Mouse (Mus musculus) heart, postnatal 0 days (tissue): ENCODE data around the gene Tmem25. TPM values are rescaled to one million over a fixed set of nuclear protein-coding genes. Genes with fewer than 3 reads are reported as not detected.

ENCODE experiments used
- ATAC-seq: fragments of 200-750 bp; cut with Nextera tagmentation; 2 replicates; pipeline ENCODE4 v1.8.0; 2017; ENCODE audit warnings: low read depth, moderate number of reproducible peaks, moderate library complexity; ENCODE audit not compliant: insufficient read depth
- DNase-seq: peaks from one replicate; pipeline ENCODE4 v3.0.0-alpha.2; 2016; ENCODE audit warnings: low spot score
- H3K27ac ChIP-seq: fragments of 300-500 bp; sonication (generic); 2 replicates; pipeline ENCODE4 v1.5.1; 2014; ENCODE audit warnings: low read depth, mild to moderate bottlenecking
- H3K27me3 ChIP-seq: fragments of 300-500 bp; sonication (generic); 2 replicates; pipeline ENCODE4 v1.6.1; 2014; ENCODE audit warnings: low read length, mixed read lengths; ENCODE audit not compliant: control insufficient read depth, insufficient read depth
- H3K36me3 ChIP-seq: fragments of 300-500 bp; sonication (generic); replicated peaks from 2 replicates; pipeline ENCODE4 v1.6.1; 2014; ENCODE audit warnings: low read length, mixed read lengths; ENCODE audit not compliant: control insufficient read depth, insufficient read depth
- H3K4me1 ChIP-seq: fragments of 300-500 bp; sonication (generic); 2 replicates; pipeline ENCODE4 v1.6.1; 2014; ENCODE audit warnings: antibody characterized with exemption; ENCODE audit not compliant: control insufficient read depth, insufficient read depth
- H3K4me2 ChIP-seq: fragments of 300-500 bp; sonication (generic); 2 replicates; pipeline ENCODE4 v1.6.1; 2014; ENCODE audit warnings: low read depth, mild to moderate bottlenecking, low read length, moderate library complexity
- H3K4me3 ChIP-seq: fragments of 300-500 bp; sonication (generic); 2 replicates; pipeline ENCODE4 v1.5.1; 2014; ENCODE audit warnings: low read depth, low read length
- H3K9ac ChIP-seq: fragments of 300-500 bp; sonication (generic); replicated peaks from 2 replicates; pipeline ENCODE4 v1.6.1; 2014; ENCODE audit warnings: low read depth, low read length, mixed read lengths
- H3K9me3 ChIP-seq: fragments of 300-500 bp; sonication (generic); replicated peaks from 2 replicates; pipeline ENCODE4 v1.6.1; 2016; ENCODE audit warnings: low read length; ENCODE audit not compliant: control insufficient read depth
- CTCF ChIP-seq: IDR thresholded peaks from 2 replicates; pipeline ENCODE4 v1.5.1; 2016; ENCODE audit warnings: antibody characterized with exemption, control low read depth, low read depth
- EP300 ChIP-seq: IDR thresholded peaks from 2 replicates; pipeline ENCODE4 v1.6.1; 2016; ENCODE audit warnings: antibody characterized with exemption, low read depth
- WGBS: fragments of 180-500 bp; shearing (Covaris S2); extraction: QIAGEN DNeasy Blood & Tissue Kit; methylation state at CpG from one replicate; pipeline ENCODE4 v1.1.7; 2014; 5-methylcytosine and 5-hydroxymethylcytosine counted together
- polyA plus RNA-seq: library from polyadenylated mRNA; unstranded; fragments of >200 nt; fragmentation: Nextera tagmentation; extraction: Ambion mirVana; gene quantifications from 2 replicates; pipeline ENCODE4 v1.2.1, GENCODE M21; 2015
- total RNA-seq: library from RNA; depleted of rRNA; stranded (reverse); fragments of >200 nt; gene quantifications from 2 replicates; pipeline ENCODE4 v1.2.3, GENCODE M21; 2014; ENCODE audit warnings: low replicate concordance

Tmem25 gene
- total and polyA plus RNA-seq, 2 experiments from 2014 or later, result 3.4 to 5.2 TPM

- Histone ChIP-seq H3K4me1 (no peaks in the 10 kb centered on the region), H3K9ac (no peak overlapping the region), H3K27me3 (no peaks in the 10 kb centered on the region), H3K36me3 (peaks cover 92% of the 10 kb centered on the region), H3K27ac (no peak overlapping the region), H3K9me3 (no peaks in the 10 kb centered on the region), H3K4me2 (no peak overlapping the region), H3K4me3 (no peak overlapping the region)
- TF ChIP-seq CTCF, result no peak
- no peak for TF ChIP-seq EP300
- no peak for ATAC-seq
- WGBS, result 88% methylated on average over 2 of the region's 2 CpGs
- no peak for DNase-seq
Observed at GRCm38 (mm10) chr9:44830506-44830905, 31.4 kb upstream of the Tmem25 start.

- Histone ChIP-seq H3K27me3 (no peaks in the 10 kb centered on the region), H3K4me3 (no peak overlapping the region), H3K4me1 (no peaks in the 10 kb centered on the region), H3K4me2 (no peak overlapping the region), H3K36me3 (peaks cover 92% of the 10 kb centered on the region), H3K9ac (no peak overlapping the region), H3K27ac (no peak overlapping the region), H3K9me3 (no peaks in the 10 kb centered on the region)
- DNase-seq, result no peak
- 96% methylated on average over 11 of the region's 11 CpGs for WGBS
- no peak for ATAC-seq
- TF ChIP-seq CTCF (no peak), EP300 (no peak)
Observed at GRCm38 (mm10) chr9:44828944-44829343, 29.8 kb upstream of the Tmem25 start.

- 83% methylated on average over 7 of the region's 7 CpGs for WGBS
Observed at GRCm38 (mm10) chr9:44826660-44827059, 27.6 kb upstream of the Tmem25 start.

GRCm38 (mm10) chr9:44819920-44820827 lies 21.1 kb upstream of the Tmem25 start:
- H3K4me1 ChIP-seq, result no peaks in the 10 kb centered on the region
- no peak for DNase-seq
- 86% methylated on average over 15 of the region's 15 CpGs for WGBS
- H3K4me2 ChIP-seq, result no peak overlapping the region
- no peak overlapping the region for H3K4me3 ChIP-seq
- TF ChIP-seq CTCF (no peak), EP300 (no peak)
- H3K27me3 ChIP-seq, result no peaks in the 10 kb centered on the region
- H3K9me3 ChIP-seq, result no peaks in the 10 kb centered on the region
- H3K9ac ChIP-seq, result no peak overlapping the region
- H3K27ac ChIP-seq, result no peak overlapping the region
- ATAC-seq, result no peak
- H3K36me3 ChIP-seq, result peaks cover 100% of the 10 kb centered on the region

More at GRCm38 (mm10) chr9:44826660-44827059, 27.6 kb upstream of the Tmem25 start:
- Histone ChIP-seq H3K4me2 (no peak overlapping the region), H3K36me3 (peaks cover 92% of the 10 kb centered on the region), H3K27ac (no peak overlapping the region), H3K4me3 (no peak overlapping the region), H3K4me1 (no peaks in the 10 kb centered on the region), H3K9me3 (no peaks in the 10 kb centered on the region), H3K9ac (no peak overlapping the region), H3K27me3 (no peaks in the 10 kb centered on the region)
- ATAC-seq, result no peak
- TF ChIP-seq EP300, result no peak
- no peak for TF ChIP-seq CTCF
- DNase-seq, result no peak

GRCm38 (mm10) chr9:44817522-44817921 lies 18.4 kb upstream of the Tmem25 start:
- TF ChIP-seq CTCF, result no peak
- TF ChIP-seq EP300, result no peak
- 49% methylated on average over 5 of the region's 5 CpGs for WGBS
- H3K4me2 ChIP-seq, result no peak overlapping the region
- no peak overlapping the region for H3K27ac ChIP-seq
- no peak overlapping the region for H3K4me3 ChIP-seq
- no peak overlapping the region for H3K9ac ChIP-seq
- no peaks in the 10 kb centered on the region for H3K4me1 ChIP-seq
- H3K36me3 ChIP-seq, result peaks cover 100% of the 10 kb centered on the region
- DNase-seq, result no peak
- ATAC-seq, result no peak
- H3K9me3 ChIP-seq, result no peaks in the 10 kb centered on the region
- no peaks in the 10 kb centered on the region for H3K27me3 ChIP-seq
